Comparison of ENCODE assay signal across 14 mouse cellular contexts in genomic region chr13:24993160-24993559, GRCm38 (mm10). TPM values are rescaled to one million over a fixed set of nuclear protein-coding genes. Genes with fewer than 3 reads are reported as not detected.
DNase-seq lines count a peak whose midpoint lies in the region; ATAC-seq and TF ChIP-seq lines count a peak whose summit lies in the region.
"Had no signal": no experiment of that assay in that cellular context is flagged by ENCODE, and none has a peak within 500 bp of the region (broad histone marks: within the 10 kb centered on the region; RNA-seq: fewer than 3 reads in every experiment).

No protein-coding gene starts in this region.

- 39% methylated on average over 2 of the region's 2 CpGs for WGBS in heart, embryonic 16.5 days
- WGBS in limb, embryonic 13.5 days: 50% methylated on average over 2 of the region's 2 CpGs
- 69% methylated on average over 2 of the region's 2 CpGs for WGBS in limb, embryonic 10.5 days
- 27% methylated on average over 2 of the region's 2 CpGs for WGBS in liver, embryonic 14.5 days (ENCODE audit: insufficient replicate concordance)

- TF ChIP-seq EP300 in liver, embryonic 14.5 days (IDR thresholded peaks at IDR 0.05; ENCODE audit: low read depth): no peak

- no peak for TF ChIP-seq CTCF in brain, embryonic 14.5 days (IDR thresholded peaks at IDR 0.05; ENCODE audit: borderline replicate concordance, extremely low read depth, insufficient read depth, insufficient read length)
- no peak for TF ChIP-seq CTCF in liver, embryonic 14.5 days (IDR thresholded peaks at IDR 0.05; ENCODE audit: low read depth)

- peak; percentile 43; the same call in 1 of the 2 replicates for ATAC-seq in heart, embryonic 16.5 days (replicated peaks; ENCODE audit: extremely low read depth, insufficient read depth, low FRiP score)
- ATAC-seq in limb, embryonic 13.5 days (ENCODE audit: low FRiP score, low read depth): 0 out of 2 replicates have a peak, but pooled peaks have one; percentile 15
- peak; percentile 18; the same call in 1 of the 2 replicates for ATAC-seq in liver, embryonic 14.5 days (ENCODE audit: insufficient read depth)
- ATAC-seq: Patski had no signal

- no peaks in the 10 kb centered on the region for H3K4me1 ChIP-seq in heart, embryonic 16.5 days (ENCODE audit: control insufficient read depth, insufficient read depth, low read length)
- no peaks in the 10 kb centered on the region for H3K4me1 ChIP-seq in limb, embryonic 13.5 days
- no peaks in the 10 kb centered on the region for H3K4me1 ChIP-seq in limb, embryonic 10.5 days
- no peaks in the 10 kb centered on the region for H3K4me1 ChIP-seq in liver, embryonic 14.5 days (replicated peaks; ENCODE audit: control insufficient read depth in 2 of 2, insufficient read depth in 2 of 2, low read length in 1 of 2)
- H3K4me1 ChIP-seq: heart, embryonic 15.5 days had no signal

- H3K9me3 ChIP-seq in heart, embryonic 16.5 days (replicated peaks; ENCODE audit: control insufficient read depth, low read length): no peaks in the 10 kb centered on the region
- H3K9me3 ChIP-seq in limb, embryonic 13.5 days: peaks cover 5% of the 10 kb centered on the region; the same call in 1 of the 2 replicates
- H3K9me3 ChIP-seq in limb, embryonic 10.5 days (replicated peaks): no peaks in the 10 kb centered on the region
- no peaks in the 10 kb centered on the region for H3K9me3 ChIP-seq in liver, embryonic 14.5 days (ENCODE audit: control insufficient read depth, low read length)
- H3K9me3 ChIP-seq: heart, embryonic 15.5 days had no signal

- no peaks in the 10 kb centered on the region for H3K27me3 ChIP-seq in heart, embryonic 16.5 days (ENCODE audit: control insufficient read depth, insufficient read depth, low read length)
- H3K27me3 ChIP-seq in limb, embryonic 13.5 days: no peaks in the 10 kb centered on the region
- no peaks in the 10 kb centered on the region for H3K27me3 ChIP-seq in limb, embryonic 10.5 days (ENCODE audit: low read depth, poor library complexity, severe bottlenecking)
- no peaks in the 10 kb centered on the region for H3K27me3 ChIP-seq in liver, embryonic 14.5 days (ENCODE audit: control insufficient read depth, insufficient read depth, low read length)
- H3K27me3 ChIP-seq: heart, embryonic 15.5 days; Patski had no signal

- peaks cover 50% of the 10 kb centered on the region for H3K36me3 ChIP-seq in heart, embryonic 16.5 days (ENCODE audit: control insufficient read depth, insufficient read depth)
- peaks cover 77% of the 10 kb centered on the region for H3K36me3 ChIP-seq in limb, embryonic 13.5 days
- H3K36me3 ChIP-seq in limb, embryonic 10.5 days: peaks cover 81% of the 10 kb centered on the region
- H3K36me3 ChIP-seq in liver, embryonic 14.5 days (replicated peaks; ENCODE audit: control insufficient read depth, insufficient read depth, low read depth): peaks cover 34% of the 10 kb centered on the region

- no peak overlapping the region for H3K9ac ChIP-seq in heart, embryonic 16.5 days (ENCODE audit: low read length)
- no peak overlapping the region for H3K9ac ChIP-seq in limb, embryonic 13.5 days
- no peak overlapping the region for H3K9ac ChIP-seq in liver, embryonic 14.5 days (replicated peaks)
- H3K9ac ChIP-seq: heart, embryonic 15.5 days had no signal

- no peak overlapping the region for H3K4me3 ChIP-seq in heart, embryonic 16.5 days (ENCODE audit: low read length)
- H3K4me3 ChIP-seq in limb, embryonic 13.5 days: no peak overlapping the region
- H3K4me3 ChIP-seq in limb, embryonic 10.5 days: no peak overlapping the region
- H3K4me3 ChIP-seq in liver, embryonic 14.5 days (ENCODE audit: insufficient read depth in 1 of 2, low read depth in 2 of 2, low read length in 2 of 2): no peak overlapping the region
- H3K4me3 ChIP-seq: heart, embryonic 15.5 days had no signal

- no peak for DNase-seq in heart, adult 8-10 months (ENCODE audit: low spot score)
- DNase-seq in limb, embryonic 10.5 days (ENCODE audit: low spot score): no peak
- DNase-seq in brain, embryonic 14.5 days (ENCODE audit: low read depth): peak; percentile 5
- no peak for DNase-seq in liver, embryonic 14.5 days (ENCODE audit: low read depth in 3 of 3, low spot score in 3 of 3)
- DNase-seq in gastrocnemius, postnatal 25 days: no peak
- no peak for DNase-seq in heart, postnatal 4 days
- DNase-seq: adrenal gland, postnatal 14 days; cerebellum, adult 11-12 months; lung, adult 18-20 months; retina, postnatal 1 day had no signal

- no peak overlapping the region for H3K27ac ChIP-seq in heart, embryonic 16.5 days (ENCODE audit: low read length)
- peak overlapping the region; percentile 3; the same call in 1 of the 2 replicates for H3K27ac ChIP-seq in limb, embryonic 13.5 days
- H3K27ac ChIP-seq in limb, embryonic 10.5 days: no peak overlapping the region
- no peak overlapping the region for H3K27ac ChIP-seq in liver, embryonic 14.5 days
- H3K27ac ChIP-seq: heart, embryonic 15.5 days had no signal

- TF ChIP-seq POLR2A in brain, embryonic 14.5 days (IDR thresholded peaks at IDR 0.05; ENCODE audit: borderline replicate concordance, extremely low read depth, insufficient read depth, insufficient read length, poor library complexity, severe bottlenecking): no peak

- no peak overlapping the region for H3K4me2 ChIP-seq in heart, embryonic 16.5 days (ENCODE audit: low read depth, low read length)
- no peak overlapping the region for H3K4me2 ChIP-seq in limb, embryonic 13.5 days (replicated peaks)
- H3K4me2 ChIP-seq in liver, embryonic 14.5 days (ENCODE audit: low read depth): no peak overlapping the region
- H3K4me2 ChIP-seq: heart, embryonic 15.5 days had no signal

RNA-seq across cellular contexts. Expression of gene Mrs2, which starts 27.0 kb away (rescaled TPM):
- polyA plus RNA-seq in heart, embryonic 16.5 days (2015; fragmentation: Nextera tagmentation; extraction: Ambion mirVana): 15.8 and 18.6 TPM in 2 replicates
- 10 to 100 TPM; 41.8 to 54.6 (median 43.7) TPM for total RNA-seq in heart, adult 8-10 months (2022)
- 13.6 and 14.6 TPM in 2 replicates for polyA plus RNA-seq in limb, embryonic 13.5 days (2015; fragmentation: Nextera tagmentation; extraction: Ambion mirVana)
- 17.5 and 18.5 TPM in 2 replicates for polyA plus RNA-seq in limb, embryonic 10.5 days (2016; fragmentation: Nextera tagmentation; extraction: Ambion mirVana)
- 35.7 and 41.3 TPM in 2 replicates for polyA plus RNA-seq in brain, embryonic 14.5 days (2012; rRNA removed)
- 4.9 and 8.4 TPM in 2 replicates for polyA plus RNA-seq in liver, embryonic 14.5 days (2012; rRNA removed)
- 16.6 and 17.7 TPM in 2 replicates for polyA plus RNA-seq in liver, embryonic 14.5 days (2014; fragmentation: Nextera tagmentation; extraction: Ambion mirVana)
- 10 to 100 TPM; 35.2 to 39.6 TPM for total RNA-seq in gastrocnemius, postnatal 25 days (2021)
- total RNA-seq in heart, postnatal 4 days (2021): 10 to 100 TPM; 56.0 to 58.4 TPM

RNA-seq across cellular contexts. Expression of gene Gpld1, which starts 50.2 kb away (rescaled TPM):
- 0.25 and 0.55 TPM in 2 replicates for polyA plus RNA-seq in heart, embryonic 16.5 days (2015; fragmentation: Nextera tagmentation; extraction: Ambion mirVana)
- total RNA-seq in heart, adult 8-10 months (2022): 1 to 10 TPM; 1.7 to 2.7 (median 2.3) TPM
- polyA plus RNA-seq in limb, embryonic 13.5 days (2015; fragmentation: Nextera tagmentation; extraction: Ambion mirVana): 0.65 and 0.88 TPM in 2 replicates
- polyA plus RNA-seq in limb, embryonic 10.5 days (2016; fragmentation: Nextera tagmentation; extraction: Ambion mirVana): 0.13 and 0.91 TPM in 2 replicates
- 1.8 and 2.6 TPM in 2 replicates for polyA plus RNA-seq in brain, embryonic 14.5 days (2012; rRNA removed)
- polyA plus RNA-seq in liver, embryonic 14.5 days (2012; rRNA removed): 2.3 and 3.1 TPM in 2 replicates
- 5.8 and 5.9 TPM in 2 replicates for polyA plus RNA-seq in liver, embryonic 14.5 days (2014; fragmentation: Nextera tagmentation; extraction: Ambion mirVana)
- total RNA-seq in gastrocnemius, postnatal 25 days (2021): under 1 TPM; 0.40 to 0.43 TPM
- under 1 TPM; 0.52 to 0.55 TPM for total RNA-seq in heart, postnatal 4 days (2021)

RNA-seq across cellular contexts. Expression of gene Aldh5a1, which starts 55.7 kb away (rescaled TPM):
- 13.4 and 14.0 TPM in 2 replicates for polyA plus RNA-seq in heart, embryonic 16.5 days (2015; fragmentation: Nextera tagmentation; extraction: Ambion mirVana)
- 10 to 100 TPM; 26.2 to 29.8 (median 27.0) TPM for total RNA-seq in heart, adult 8-10 months (2022)
- polyA plus RNA-seq in limb, embryonic 13.5 days (2015; fragmentation: Nextera tagmentation; extraction: Ambion mirVana): 4.0 and 4.9 TPM in 2 replicates
- 4.7 and 5.6 TPM in 2 replicates for polyA plus RNA-seq in limb, embryonic 10.5 days (2016; fragmentation: Nextera tagmentation; extraction: Ambion mirVana)
- polyA plus RNA-seq in brain, embryonic 14.5 days (2012; rRNA removed): 12.2 and 17.9 TPM in 2 replicates
- 2.2 and 3.1 TPM in 2 replicates for polyA plus RNA-seq in liver, embryonic 14.5 days (2012; rRNA removed)
- 2.1 and 2.7 TPM in 2 replicates for polyA plus RNA-seq in liver, embryonic 14.5 days (2014; fragmentation: Nextera tagmentation; extraction: Ambion mirVana)
- total RNA-seq in gastrocnemius, postnatal 25 days (2021): 1 to 10 TPM; 5.8 to 5.9 TPM
- total RNA-seq in heart, postnatal 4 days (2021): 10 to 100 TPM; 22.8 to 24.5 TPM
